Mouse (Mus musculus) thymus, postnatal 14 days (tissue): Measurements from ENCODE around the gene Taf6.

Experiments
- DNase-seq: peaks from one replicate; pipeline ENCODE4 v3.0.0; 2021

The Taf6 gene

GRCm38 (mm10) chr5:138170936-138171561, 16.2 kb downstream of the Taf6 start:
- DNase-seq: peak; percentile 93

DNA sequence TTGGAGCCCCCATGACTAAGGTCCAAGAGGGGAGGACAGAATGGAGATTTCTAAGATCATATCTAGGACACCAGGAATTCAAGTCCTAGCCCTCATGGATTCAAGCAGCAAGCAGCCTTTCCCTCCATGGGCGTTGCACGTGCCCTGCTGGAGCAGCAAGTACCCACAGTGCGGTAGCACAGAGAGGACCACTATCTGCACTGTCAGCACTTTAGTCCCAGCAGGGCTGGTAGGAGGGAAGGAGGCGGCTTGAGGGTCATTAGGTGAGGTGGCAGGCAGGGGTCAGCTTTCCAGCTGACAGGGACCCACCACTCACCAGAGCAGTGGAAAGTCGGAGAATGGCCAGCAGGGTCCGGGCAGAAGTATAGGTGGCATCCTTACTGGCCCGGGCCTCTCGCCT, 21.7 kb downstream of the Taf6 start:
- no peak for DNase-seq

DNA sequence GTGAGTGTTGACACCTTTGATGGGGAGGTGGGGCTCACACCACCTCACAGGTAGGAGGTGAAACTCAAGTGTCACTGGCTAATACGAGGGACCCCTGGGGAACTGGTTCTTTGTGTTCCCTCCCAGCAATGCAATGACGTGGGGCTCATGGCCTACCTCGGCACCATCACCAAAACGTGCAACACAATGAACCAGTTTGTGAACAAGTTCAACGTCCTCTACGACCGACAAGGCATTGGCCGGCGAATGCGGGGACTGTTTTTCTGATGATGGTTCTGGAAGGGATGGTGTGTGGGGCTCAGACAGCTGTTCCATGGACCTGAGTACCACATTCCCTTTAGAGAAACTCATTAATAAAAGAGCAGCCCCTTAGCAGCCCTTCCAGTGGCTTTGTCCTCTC, 23.6 kb downstream of the Taf6 start:
- DNase-seq: no peak

GRCm38 (mm10) chr5:138163046-138163445, 24.2 kb downstream of the Taf6 start:
- no peak for DNase-seq

- peak; percentile 96 for DNase-seq
Observed at GRCm38 (mm10) chr5:138160842-138161665, 26.2 kb downstream of the Taf6 start, which contains the start of gene Cops6. TSS of gene Cops6 (plus strand) at chr5:138161071.

- no peak for DNase-seq
Observed at GRCm38 (mm10) chr5:138160224-138160762, 27.0 kb downstream of the Taf6 start.

- peak; percentile 90 for DNase-seq
Observed at GRCm38 (mm10) chr5:138155443-138155976, 31.7 kb downstream of the Taf6 start, which contains the start of gene Zfp113. TSS of gene Zfp113 (minus strand) at chr5:138155744.

DNA sequence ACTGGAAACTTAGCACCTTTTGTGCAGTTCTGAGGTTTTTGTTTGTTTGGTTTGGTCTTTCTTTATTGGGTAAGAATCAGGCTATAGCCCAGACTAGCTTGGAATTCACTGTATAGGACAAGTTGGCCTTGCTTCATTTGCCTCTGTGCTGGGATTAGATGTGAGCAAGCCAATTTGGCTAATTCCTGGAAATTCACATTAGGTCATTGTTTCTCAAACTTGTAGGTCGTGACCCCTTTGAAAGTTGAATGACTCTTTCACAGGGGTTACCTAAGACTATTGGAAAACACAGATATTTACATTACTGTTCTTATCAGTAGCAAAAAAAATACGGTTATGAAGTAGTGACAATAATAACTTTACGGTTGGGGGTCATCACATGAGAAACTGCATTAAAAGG, 32.9 kb downstream of the Taf6 start:
- DNase-seq: no peak

- no peak for DNase-seq
Observed at GRCm38 (mm10) chr5:138138585-138138984, 48.7 kb downstream of the Taf6 start.

- DNase-seq: peak; percentile 54
Observed at GRCm38 (mm10) chr5:138137935-138138549, 49.2 kb downstream of the Taf6 start.

- no peak for DNase-seq
Observed at GRCm38 (mm10) chr5:138137257-138137656, 50.0 kb downstream of the Taf6 start.

DNA sequence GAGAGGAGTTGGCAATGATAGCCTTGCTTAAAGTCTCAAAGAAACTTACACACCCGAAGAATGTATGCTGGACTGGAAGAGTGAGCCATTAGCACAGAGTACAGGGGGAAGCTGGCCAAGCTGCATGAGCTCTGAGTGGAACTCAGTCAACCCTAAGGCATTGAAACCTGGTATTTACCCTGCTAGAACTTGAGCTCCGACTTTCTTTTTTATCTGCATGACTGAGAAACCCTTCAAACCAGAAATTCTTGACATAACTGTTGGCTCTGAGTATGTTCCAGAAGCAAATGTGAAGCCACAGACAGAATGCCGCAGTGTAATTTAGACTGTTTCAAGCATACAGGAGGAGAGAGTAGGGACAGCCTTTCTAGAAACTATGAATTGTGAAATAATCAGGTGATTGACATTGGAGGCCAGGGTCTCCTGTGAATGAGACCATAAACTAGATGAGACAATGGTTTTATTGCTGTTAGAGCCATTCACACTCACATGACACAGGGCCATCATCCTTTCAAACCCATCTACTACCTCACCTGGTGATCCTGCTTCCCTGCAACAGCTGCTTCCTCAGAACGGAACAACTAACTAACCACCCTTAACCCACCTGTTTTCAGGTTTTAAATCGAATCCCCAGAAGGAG, 54.7 kb downstream of the Taf6 start:
- no peak for DNase-seq
